Mouse (Mus musculus) 3134 (cell line): ENCODE measurements around the gene Slc44a1.

Experiments
- DNase-seq: peaks from one replicate; pipeline ENCODE4 v3.0.0-alpha.2; 2011; ENCODE audit warnings: low spot score; ENCODE audit not compliant: insufficient read length; ENCODE audit errors: extremely low read depth

Gene Slc44a1

GRCm38 (mm10) chr4:53427120-53427519, 13.1 kb upstream of the Slc44a1 start:
- DNase-seq: no peak

GRCm38 (mm10) chr4:53430522-53430921, 9.7 kb upstream of the Slc44a1 start:
- DNase-seq: no peak

GRCm38 (mm10) chr4:53431585-53432234, 8.5 kb upstream of the Slc44a1 start:
- DNase-seq: no peak

GRCm38 (mm10) chr4:53437110-53437755, 3.0 kb upstream of the Slc44a1 start:
- peak; percentile 28 for DNase-seq

GRCm38 (mm10) chr4:53438386-53438785, 1.8 kb upstream of the Slc44a1 start:
- DNase-seq: no peak

- no peak for DNase-seq
Observed at GRCm38 (mm10) chr4:53438836-53439480, 1.3 kb upstream of the Slc44a1 start.

GRCm38 (mm10) chr4:53439636-53440009, 590 bp upstream of the Slc44a1 start:
- DNase-seq: no peak

- DNase-seq: peak; percentile 73
Observed at GRCm38 (mm10) chr4:53440816-53441571, 781 bp downstream of the Slc44a1 start.

- DNase-seq: no peak
Observed at GRCm38 (mm10) chr4:53441683-53442082, 1.5 kb downstream of the Slc44a1 start.

- DNase-seq: peak; percentile 73
Observed at GRCm38 (mm10) chr4:53446216-53446615, 6.0 kb downstream of the Slc44a1 start.

GRCm38 (mm10) chr4:53447773-53448172, 7.6 kb downstream of the Slc44a1 start:
- no peak for DNase-seq

- no peak for DNase-seq
Observed at GRCm38 (mm10) chr4:53450736-53451135, 10.5 kb downstream of the Slc44a1 start.

- peak; percentile 73 for DNase-seq
Observed at GRCm38 (mm10) chr4:53451887-53452286, 11.7 kb downstream of the Slc44a1 start.

- no peak for DNase-seq
Observed at GRCm38 (mm10) chr4:53452457-53452856, 12.2 kb downstream of the Slc44a1 start.

- DNase-seq: no peak
Observed at GRCm38 (mm10) chr4:53452976-53453889, 13.0 kb downstream of the Slc44a1 start.

GRCm38 (mm10) chr4:53455885-53456284, 15.7 kb downstream of the Slc44a1 start:
- DNase-seq: no peak

GRCm38 (mm10) chr4:53456570-53456969, 16.4 kb downstream of the Slc44a1 start:
- no peak for DNase-seq

- DNase-seq: no peak
Observed at GRCm38 (mm10) chr4:53458503-53458902, 18.3 kb downstream of the Slc44a1 start.

GRCm38 (mm10) chr4:53459697-53460096, 19.5 kb downstream of the Slc44a1 start:
- no peak for DNase-seq

GRCm38 (mm10) chr4:53461026-53461425, 20.8 kb downstream of the Slc44a1 start:
- no peak for DNase-seq
